Mouse (Mus musculus) megakaryocyte-erythroid progenitor cell, adult 5 weeks (primary cell): ENCODE data around the gene Dcaf17. TPM values are rescaled to one million over a fixed set of nuclear protein-coding genes. Genes with fewer than 3 reads are reported as not detected.

Source experiments
- polyA plus RNA-seq: library from polyadenylated mRNA; stranded (reverse); fragments of >175 nt; gene quantifications from 2 replicates; pipeline ENCODE4 v1.2.3, GENCODE M21; 2012

The Dcaf17 gene
- polyA plus RNA-seq, result 2.3 and 4.0 TPM in 2 replicates

DNA sequence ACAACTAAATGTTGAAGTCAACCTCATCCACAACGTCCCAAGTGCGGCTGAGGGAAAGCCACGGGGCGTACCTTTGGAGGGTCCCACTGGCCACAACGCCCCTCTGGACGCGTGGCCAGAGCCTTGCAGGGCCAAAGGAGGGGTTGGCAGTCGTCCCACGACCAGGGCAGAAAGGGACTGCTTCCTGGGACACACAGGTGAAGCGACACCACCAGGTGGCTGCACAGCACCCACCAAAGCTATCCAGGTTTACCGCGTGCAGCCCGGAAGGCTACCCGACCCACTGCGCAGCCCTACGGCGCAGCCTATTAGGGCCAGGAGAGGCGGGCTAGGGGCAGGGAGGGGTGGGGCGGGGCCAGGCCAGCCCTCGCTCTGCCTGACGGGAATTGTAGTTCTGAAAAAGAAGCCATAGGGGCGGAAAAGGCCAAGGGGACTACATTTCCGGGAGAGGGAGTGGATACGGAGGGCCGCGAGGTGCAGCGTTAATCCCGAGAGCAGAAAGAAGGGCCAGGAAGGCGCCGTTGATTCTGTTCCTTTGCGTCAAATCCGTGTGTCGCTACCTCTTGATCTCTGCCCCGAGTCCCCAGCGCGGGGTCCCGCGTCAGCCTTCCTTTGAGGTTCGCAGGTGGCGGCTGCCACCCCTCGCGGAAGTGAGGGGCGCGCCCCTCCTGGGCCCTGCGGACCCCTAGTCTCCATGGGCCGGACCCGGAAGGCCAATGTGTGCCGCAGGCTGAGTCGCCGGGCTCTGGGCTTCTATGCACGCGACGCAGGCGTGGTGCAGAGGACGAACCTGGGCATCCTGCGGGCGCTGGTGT, at the start of gene Dcaf17, which contains the start of gene Mettl8:
Dcaf17 (plus strand) TSS at position 29 of the 815 bp plus-strand sequence.
Mettl8 (minus strand) TSS at position 284 of the 815 bp plus-strand sequence.

DNA sequence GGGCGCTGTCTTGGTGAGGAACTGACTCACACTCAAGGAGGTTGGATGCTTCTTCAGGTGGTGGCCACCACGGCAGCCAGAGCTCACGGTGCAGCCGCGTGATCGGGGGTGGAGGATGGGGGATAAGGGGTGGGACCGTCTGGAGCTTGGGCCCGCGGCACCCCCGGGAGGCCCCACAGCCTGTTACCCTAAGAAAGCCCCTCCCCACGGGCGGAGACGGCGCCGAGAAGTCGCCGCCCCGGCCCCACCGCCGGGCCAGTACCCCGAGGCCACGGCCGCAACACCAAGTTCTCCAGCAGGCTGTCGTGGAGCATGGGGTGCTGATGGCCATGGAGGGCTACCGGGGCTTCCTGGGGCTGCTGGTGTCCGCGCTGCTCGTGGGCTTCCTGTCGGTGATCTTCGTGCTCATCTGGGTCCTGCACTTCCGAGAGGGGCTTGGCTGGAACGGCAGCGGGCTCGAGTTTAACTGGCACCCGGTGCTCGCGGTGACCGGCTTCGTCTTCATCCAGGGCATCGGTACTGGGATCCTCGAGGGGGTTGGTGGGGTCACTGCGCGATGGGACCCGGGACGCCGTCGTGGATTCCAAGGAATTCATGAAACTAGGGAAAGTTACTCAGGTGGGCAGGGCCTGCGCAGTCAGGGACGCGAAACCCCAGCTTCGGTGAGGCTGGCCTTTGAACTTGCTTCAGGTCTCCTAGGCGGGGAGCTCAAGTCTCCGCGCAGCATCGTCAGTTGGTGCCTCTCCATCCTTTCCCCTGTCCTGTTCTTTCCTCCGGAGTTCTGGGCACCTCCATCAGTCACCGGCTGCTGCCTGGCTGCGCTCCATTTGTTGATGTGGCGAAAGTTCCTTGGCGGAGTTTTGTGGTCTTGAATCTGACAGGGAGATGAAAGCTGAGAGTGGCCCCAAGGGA, 62.9 kb downstream of the Dcaf17 start, which contains the start of gene Cybrd1:
Cybrd1 (plus strand) TSS at position 127 of the 912 bp plus-strand sequence.

Other genes with a start within 250 kb of the Dcaf17 start
- gene Tlk1, start 229.6 kb upstream of the Dcaf17 start, polyA plus RNA-seq, result 17.0 and 17.1 TPM in 2 replicates
- 29.3 and 30.4 TPM in 2 replicates for gene Mettl8, start 255 bp downstream of the Dcaf17 start, polyA plus RNA-seq
- gene Cybrd1, start 62.6 kb downstream of the Dcaf17 start, polyA plus RNA-seq, result not detected in 2 replicates
- gene Dync1i2, start 156.4 kb downstream of the Dcaf17 start, polyA plus RNA-seq, result 8.7 and 10.6 TPM in 2 replicates